Mouse (Mus musculus) macrophage (primary cell): ENCODE data around the gene Gm49322. TPM values are rescaled to one million over a fixed set of nuclear protein-coding genes. Genes with fewer than 3 reads are reported as not detected.
A peak's percentile ranks its signal among the peaks of the same experiment; 100 is the strongest.

Experiments
- H3K27ac ChIP-seq: fragments of 350-480 bp; formaldehyde crosslinking; 2 replicates; pipeline ENCODE4 v1.9.0; 2021
- H3K36me3 ChIP-seq: fragments of 350-480 bp; formaldehyde crosslinking; 2 replicates; pipeline ENCODE4 v1.9.0; 2021; ENCODE audit errors: inconsistent target
- H3K4me3 ChIP-seq: fragments of 350-480 bp; formaldehyde crosslinking; 2 replicates; pipeline ENCODE4 v1.9.0; 2021; ENCODE audit errors: inconsistent target
- H3K79me2 ChIP-seq: fragments of 350-480 bp; formaldehyde crosslinking; 2 replicates; pipeline ENCODE4 v1.9.0; 2021; ENCODE audit errors: inconsistent target
- WGBS: methylation state at CpG from one replicate; pipeline ENCODE4 v1.1.7; 2026; ENCODE audit warnings: inconsistent platforms; ENCODE audit not compliant: missing documents; 5-methylcytosine and 5-hydroxymethylcytosine counted together
- polyA plus RNA-seq: library from polyadenylated mRNA; stranded (reverse); fragments of 250-400 nt; gene quantifications from 3 replicates; pipeline ENCODE4 v1.2.4, GENCODE M21; 2018; ENCODE audit warnings: inconsistent platforms

Gene Gm49322
- polyA plus RNA-seq, 1 experiment from 2014 or later: not detected

GRCm38 (mm10) chr10:80613821-80614220, 8.0 kb downstream of the Gm49322 start:
- no peak overlapping the region for H3K27ac ChIP-seq
- peaks cover 15% of the 10 kb centered on the region for H3K36me3 ChIP-seq
- whole genome bisulfite sequencing: 83% methylated on average over 3 of the region's 3 CpGs
- H3K4me3 ChIP-seq: no peak overlapping the region
- H3K79me2 ChIP-seq: peaks cover 7% of the 10 kb centered on the region; the same call in 1 of the 2 replicates

GRCm38 (mm10) chr10:80614351-80614750, 8.5 kb downstream of the Gm49322 start:
- H3K27ac ChIP-seq: no peak overlapping the region

GRCm38 (mm10) chr10:80618181-80618580, 12.4 kb downstream of the Gm49322 start:
- H3K79me2 ChIP-seq: peaks cover 4% of the 10 kb centered on the region
- 22% methylated on average over 9 of the region's 9 CpGs for WGBS
- no peak overlapping the region for H3K27ac ChIP-seq

More at GRCm38 (mm10) chr10:80614351-80614750, 8.5 kb downstream of the Gm49322 start:
- Histone ChIP-seq H3K36me3 (peaks cover 15% of the 10 kb centered on the region), H3K4me3 (no peak overlapping the region), H3K79me2 (peaks cover 2% of the 10 kb centered on the region; the same call in 1 of the 2 replicates)
- 80% methylated on average over 6 of the region's 6 CpGs for WGBS

GRCm38 (mm10) chr10:80619465-80620244, 13.8 kb downstream of the Gm49322 start:
- 93% methylated on average over 8 of the region's 8 CpGs for WGBS
- Histone ChIP-seq H3K79me2 (peaks cover 19% of the 10 kb centered on the region), H3K36me3 (peaks cover 8% of the 10 kb centered on the region), H3K27ac (no peak overlapping the region), H3K4me3 (no peak overlapping the region)

More at GRCm38 (mm10) chr10:80618181-80618580, 12.4 kb downstream of the Gm49322 start:
- peaks cover 15% of the 10 kb centered on the region for H3K36me3 ChIP-seq
- no peak overlapping the region for H3K4me3 ChIP-seq

- WGBS: 95% methylated on average over 9 of the region's 9 CpGs
- H3K27ac ChIP-seq: no peak overlapping the region
- peaks cover 26% of the 10 kb centered on the region for H3K79me2 ChIP-seq
- no peak overlapping the region for H3K4me3 ChIP-seq
- H3K36me3 ChIP-seq: peaks cover 1% of the 10 kb centered on the region; the same call in 1 of the 2 replicates
Measured at GRCm38 (mm10) chr10:80620365-80620764, 14.5 kb downstream of the Gm49322 start.

- 70% methylated on average over 16 of the region's 16 CpGs for WGBS
- Histone ChIP-seq H3K4me3 (peak overlapping the region; percentile 42), H3K27ac (peak overlapping the region; percentile 79), H3K79me2 (peaks cover 33% of the 10 kb centered on the region), H3K36me3 (no peaks in the 10 kb centered on the region)
Measured at GRCm38 (mm10) chr10:80620796-80621689, 15.2 kb downstream of the Gm49322 start.

GRCm38 (mm10) chr10:80621690-80621939, 15.8 kb downstream of the Gm49322 start:
- 0% methylated on average over 7 of the region's 9 CpGs for WGBS
- H3K36me3 ChIP-seq: no peaks in the 10 kb centered on the region
- peaks cover 38% of the 10 kb centered on the region for H3K79me2 ChIP-seq
- H3K4me3 ChIP-seq: peak overlapping the region; percentile 42
- peak overlapping the region; percentile 79 for H3K27ac ChIP-seq

GRCm38 (mm10) chr10:80621940-80622660, 16.3 kb downstream of the Gm49322 start:
- Histone ChIP-seq H3K27ac (peak overlapping the region; percentile 79), H3K36me3 (no peaks in the 10 kb centered on the region), H3K79me2 (peaks cover 43% of the 10 kb centered on the region), H3K4me3 (peak overlapping the region; percentile 42)
- WGBS: under 1% methylated on average over 64 of the region's 64 CpGs

GRCm38 (mm10) chr10:80622661-80623456, 17.0 kb downstream of the Gm49322 start, which contains the start of gene Csnk1g2:
Gene Csnk1g2 (plus strand): TSS chr10:80622838.
- peaks cover 51% of the 10 kb centered on the region for H3K79me2 ChIP-seq
- H3K4me3 ChIP-seq: peak within 1 kb of the TSS; percentile 94
- under 1% methylated on average over 80 of the region's 85 CpGs for WGBS
- H3K27ac ChIP-seq: peak within 1 kb of the TSS; percentile 79
- no peaks in the 10 kb centered on the region for H3K36me3 ChIP-seq

- 3% methylated on average over 15 of the region's 15 CpGs for WGBS
- Histone ChIP-seq H3K79me2 (peaks cover 58% of the 10 kb centered on the region), H3K4me3 (peak overlapping the region; percentile 94)
Measured at GRCm38 (mm10) chr10:80623457-80624191, 17.8 kb downstream of the Gm49322 start.

GRCm38 (mm10) chr10:80625764-80626163, 19.9 kb downstream of the Gm49322 start:
- H3K36me3 ChIP-seq: no peaks in the 10 kb centered on the region
- H3K79me2 ChIP-seq: peaks cover 80% of the 10 kb centered on the region
- 98% methylated on average over 4 of the region's 4 CpGs for WGBS
- no peak overlapping the region for H3K4me3 ChIP-seq
- no peak overlapping the region for H3K27ac ChIP-seq

More at GRCm38 (mm10) chr10:80623457-80624191, 17.8 kb downstream of the Gm49322 start:
- Histone ChIP-seq H3K36me3 (no peaks in the 10 kb centered on the region), H3K27ac (peak overlapping the region; percentile 77)

- Histone ChIP-seq H3K4me3 (no peak overlapping the region), H3K36me3 (peaks cover 5% of the 10 kb centered on the region; the same call in 1 of the 2 replicates), H3K79me2 (peaks cover 99% of the 10 kb centered on the region), H3K27ac (no peak overlapping the region)
- 73% methylated on average over 2 of the region's 2 CpGs for WGBS
Measured at GRCm38 (mm10) chr10:80627685-80628084, 21.9 kb downstream of the Gm49322 start.

GRCm38 (mm10) chr10:80628925-80629324, 23.1 kb downstream of the Gm49322 start:
- H3K4me3 ChIP-seq: no peak overlapping the region

More at GRCm38 (mm10) chr10:80628925-80629324, 23.1 kb downstream of the Gm49322 start:
- 79% methylated on average over 9 of the region's 9 CpGs for WGBS
- Histone ChIP-seq H3K79me2 (peaks cover 100% of the 10 kb centered on the region), H3K27ac (no peak overlapping the region), H3K36me3 (peaks cover 9% of the 10 kb centered on the region; the same call in 1 of the 2 replicates)
